Mouse (Mus musculus): ENCODE results near the gene Gucy1b1. TPM values are rescaled to one million over a fixed set of nuclear protein-coding genes. Genes with fewer than 3 reads are reported as not detected.

Gene Gucy1b1
- polyA plus RNA-seq, 1 experiment: not detected

GRCm38 (mm10) chr3:81983120-81983895, 91.2 kb downstream of the Gucy1b1 start:
- Histone ChIP-seq H3K36me3 (ENCODE audit: control insufficient read depth, insufficient read depth) (no peaks in the 10 kb centered on the region), H3K27me3 (ENCODE audit: control insufficient read depth, insufficient read depth, insufficient read length) (no peaks in the 10 kb centered on the region), H3ac (ENCODE audit: control insufficient read depth, insufficient read length) (no peak overlapping the region), H3K79me2 (ENCODE audit: control insufficient read depth, insufficient read depth) (no peaks in the 10 kb centered on the region), H3K4me2 (ENCODE audit: low read depth) (no peak overlapping the region), H3K4me3 (no peak overlapping the region)
- no peak for TF ChIP-seq MAX (IDR thresholded peaks at IDR 0.05; ENCODE audit: low read depth)
- TF ChIP-seq USF1 (IDR thresholded peaks at IDR 0.05; ENCODE audit: low read depth): no peak
- no peak for TF ChIP-seq TCF12 (IDR thresholded peaks at IDR 0.05; ENCODE audit: insufficient read depth, poor library complexity, severe bottlenecking)
- TF ChIP-seq MYOG (IDR thresholded peaks at IDR 0.05; ENCODE audit: control insufficient read depth in 1 of 3, insufficient read depth in 1 of 3, insufficient read length in 2 of 3, low read depth in 2 of 3): no peak
- TF ChIP-seq SRF (IDR thresholded peaks at IDR 0.05; ENCODE audit: control insufficient read depth, insufficient read length, low read depth): no peak
- no peak for TF ChIP-seq CEBPB (IDR thresholded peaks at IDR 0.05; ENCODE audit: insufficient read depth, poor library complexity, severe bottlenecking)
- no peak for TF ChIP-seq REST (IDR thresholded peaks at IDR 0.05; ENCODE audit: insufficient read depth, insufficient read length)
- TF ChIP-seq TCF3 (IDR thresholded peaks at IDR 0.05; ENCODE audit: insufficient read length, low read depth): no peak
- TF ChIP-seq E2F4 (IDR thresholded peaks at IDR 0.05; ENCODE audit: insufficient read depth): no peak
- no peak for TF ChIP-seq POLR2A (IDR thresholded peaks at IDR 0.05; ENCODE audit: insufficient read length, low read depth)
- TF ChIP-seq MYOD1 (IDR thresholded peaks at IDR 0.05; ENCODE audit: control insufficient read depth in 1 of 3, insufficient read length in 2 of 3, low read depth in 2 of 3): no peak
- TF ChIP-seq POLR2AphosphoS2 (IDR thresholded peaks at IDR 0.05; ENCODE audit: insufficient read length, low read depth): no peak

Other genes starting within 250 kb of the Gucy1b1 start
- 2.9 TPM for gene Ctso, start 142.1 kb downstream of the Gucy1b1 start, polyA plus RNA-seq (2012; fragmentation: generic; extraction: Trizol)
- gene Tdo2, start 98.5 kb downstream of the Gucy1b1 start, polyA plus RNA-seq (2012; fragmentation: generic; extraction: Trizol): not detected
- not detected for gene Asic5, start 92.4 kb downstream of the Gucy1b1 start, polyA plus RNA-seq (2012; fragmentation: generic; extraction: Trizol)
- gene Gucy1a1, start 71.1 kb upstream of the Gucy1b1 start, polyA plus RNA-seq (2012; fragmentation: generic; extraction: Trizol): not detected

Data from myocyte (in vitro differentiated cells).